Mouse (Mus musculus) gastrocnemius, postnatal 25 days (tissue): ENCODE data around the gene Gm2888. TPM values are rescaled to one million over a fixed set of nuclear protein-coding genes. Genes with fewer than 3 reads are reported as not detected.
"Not testable (repeated sequence)": the region's sequence is repeated elsewhere in the genome, so short reads cannot be mapped to it uniquely, and the experiment has no call there.

Experiments used
- DNase-seq: peaks from one replicate; pipeline ENCODE4 v3.0.0; 2022
- long read RNA-seq, 2 experiments: library from polyadenylated mRNA; stranded (forward); transcript quantifications; one replicate each; pipeline ENCODE4 v2.0.0; 2021
- total RNA-seq, 2 experiments: library from RNA; stranded (reverse); gene quantifications; 1 replicate in 1 of 2; 2 replicates in 1 of 2; pipeline ENCODE4 v1.2.3; 2021

The Gm2888 gene
- not detected for total RNA-seq
- long read RNA-seq, experiment 1: 0 reads
- long read RNA-seq, experiment 2: 0 reads

DNA sequence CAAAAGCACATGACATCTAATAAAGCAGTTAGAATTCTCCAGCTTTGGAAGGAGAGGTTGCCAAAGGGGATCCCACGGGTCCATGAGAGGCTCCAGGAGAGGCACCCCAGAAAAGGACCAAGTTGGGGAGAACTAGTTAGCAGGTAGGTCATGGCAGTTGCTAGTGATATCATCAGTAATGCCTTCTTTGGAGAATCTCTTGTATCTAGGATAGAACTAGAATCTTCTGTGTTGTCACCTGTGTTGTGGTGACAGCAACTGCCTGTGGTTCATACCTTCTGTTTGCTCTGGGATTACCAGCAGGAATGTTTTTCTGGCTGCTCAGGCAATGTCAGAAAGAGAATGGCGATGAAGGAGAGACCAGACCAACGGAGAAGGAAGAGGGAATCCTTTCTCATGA, at the start of gene Gm2888:
Gene Gm2888, plus strand, starts transcription at position 301 of the 400 bp plus-strand sequence.
- not testable (repeated sequence) for DNase-seq

DNA sequence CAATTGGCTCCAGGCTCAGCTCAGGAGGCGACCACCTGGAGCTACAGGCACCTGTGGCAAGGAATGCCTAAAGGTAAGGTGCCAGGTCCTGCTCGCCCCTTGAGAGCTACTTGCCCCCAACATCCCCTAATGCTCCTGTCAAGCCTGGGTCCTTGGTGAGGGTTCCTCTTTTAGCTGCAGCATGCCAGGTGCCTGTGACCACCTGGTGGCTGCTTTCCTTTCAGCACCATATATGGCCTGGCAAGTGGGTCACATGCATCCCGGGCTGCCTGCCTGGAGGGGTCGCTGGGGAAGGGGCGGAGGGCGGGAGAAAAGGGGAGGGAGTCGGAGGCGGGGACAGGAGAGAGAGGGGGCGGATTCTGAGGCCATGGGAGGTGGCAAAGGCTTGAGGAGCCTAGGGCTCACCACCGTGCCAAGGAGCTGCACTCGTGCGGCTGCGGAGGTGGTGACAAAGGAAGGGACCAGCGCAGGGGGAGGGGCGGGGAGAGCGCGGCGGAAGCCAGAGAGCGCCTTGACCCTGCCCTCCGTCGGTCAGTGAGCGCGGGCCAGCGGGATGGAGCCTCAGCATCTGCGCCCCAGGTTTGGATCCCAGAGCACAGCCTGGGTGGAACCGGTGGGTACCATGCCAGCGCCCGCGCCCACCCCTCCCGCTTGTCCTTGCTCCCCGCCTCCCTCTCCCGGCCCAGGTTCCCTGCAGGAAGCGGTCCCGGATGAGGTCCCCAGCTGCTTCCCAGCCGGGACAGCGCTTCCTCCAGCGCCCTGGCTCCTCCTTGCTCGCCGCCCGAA, 19.1 kb downstream of the Gm2888 start, which contains the start of gene Gm2897:
Gene Gm2897, plus strand, starts transcription at position 559 of the 786 bp plus-strand sequence.
- peak; percentile 4 for DNase-seq

DNA sequence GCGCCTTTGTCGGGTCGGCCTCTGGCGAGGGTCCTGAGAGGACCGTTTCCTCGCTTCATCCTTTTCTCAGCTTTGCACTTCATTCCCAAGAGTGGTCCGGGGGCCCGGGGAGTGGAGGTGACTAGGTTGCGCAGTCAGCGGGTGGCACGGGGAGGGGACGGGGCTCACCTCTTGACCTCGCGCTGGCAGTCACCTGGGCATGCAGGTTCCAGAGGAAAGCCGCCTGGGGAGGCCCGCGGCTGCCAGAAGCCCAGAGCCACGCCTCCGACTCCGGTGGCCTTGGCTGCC, 19.7 kb downstream of the Gm2888 start:
- DNase-seq: not testable (repeated sequence)

- DNase-seq: not testable (repeated sequence)
Measured at GRCm38 (mm10) chr14:3050087-3050486, 20.3 kb downstream of the Gm2888 start.

Other genes with a start within 250 kb of the Gm2888 start
- gene Gm2897, start 19.3 kb downstream of the Gm2888 start, total RNA-seq: not detected
- gene Gm10340, start 104.0 kb downstream of the Gm2888 start, total RNA-seq: not detected
- gene Gm5795, start 158.3 kb downstream of the Gm2888 start, total RNA-seq: not detected
- gene D830030K20Rik, start 178.5 kb downstream of the Gm2888 start, total RNA-seq: 1 to 10 TPM in 1 of 2 experiments, under 1 TPM in 1; 0.33 to 1.5 TPM